Mouse (Mus musculus): Measurements from ENCODE around the gene Rnls. TPM values are rescaled to one million over a fixed set of nuclear protein-coding genes. Genes with fewer than 3 reads are reported as not detected.

Rnls gene
- total and polyA plus RNA-seq, 3 experiments = 5.6 to 15.3 (median 13.5) TPM

- no peaks in the 10 kb centered on the region for H3K27me3 ChIP-seq (ENCODE audit: control insufficient read depth, insufficient read depth, low read length)
These were observed 165.1 kb downstream of the Rnls start for GRCm38 (mm10) chr19:33227004-33227403.

DNA sequence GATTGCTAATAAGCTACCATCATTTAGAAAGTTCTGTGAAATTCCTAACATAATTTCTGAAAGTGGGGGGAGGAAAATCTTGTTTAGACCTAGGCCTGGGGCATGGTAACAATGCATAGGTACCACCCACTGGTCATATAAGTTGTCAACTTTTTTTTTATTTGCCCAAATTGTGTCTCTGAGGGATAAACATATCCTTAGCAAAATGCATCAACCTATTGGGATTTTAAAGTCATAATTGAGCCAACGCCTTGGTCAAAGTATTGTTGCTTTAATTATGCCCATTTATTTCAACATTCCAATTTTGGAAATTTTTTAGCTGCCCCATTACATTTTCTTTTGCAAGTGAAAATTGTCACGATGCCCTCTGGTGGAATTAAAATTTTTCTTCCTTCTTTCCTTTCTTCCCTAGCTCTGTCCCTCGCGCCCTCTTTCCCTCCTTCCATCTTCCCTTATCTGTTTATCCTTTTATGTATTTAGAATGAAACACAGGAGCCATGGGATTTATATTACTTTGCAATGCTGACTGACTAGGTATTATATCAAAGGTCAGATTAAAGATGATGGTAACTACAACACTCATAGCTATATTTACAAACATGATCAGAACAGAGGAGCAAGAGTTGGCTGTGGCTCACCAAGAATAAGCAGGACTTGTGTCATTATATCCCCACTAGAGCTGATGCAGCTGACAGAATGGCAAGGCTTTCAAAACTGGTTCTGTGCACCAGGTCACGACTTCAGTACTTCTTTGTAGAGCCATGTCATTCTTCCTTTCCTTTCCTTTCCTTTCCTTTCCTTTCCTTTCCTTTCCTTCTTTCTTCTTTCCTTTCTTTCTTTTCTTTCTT lies 166.0 kb downstream of the Rnls start:
- Histone ChIP-seq H3K4me3 (no peak overlapping the region), H3K4me1 (ENCODE audit: control insufficient read depth, insufficient read depth, low read length) (peaks cover 4% of the 10 kb centered on the region), H3K79me2 (replicated peaks; ENCODE audit: control insufficient read depth, insufficient read depth, low read length) (no peaks in the 10 kb centered on the region), H3K27ac (peak overlapping the region; percentile 23; the same call in 1 of the 2 replicates), H3K27me3 (ENCODE audit: control insufficient read depth, insufficient read depth, low read length) (no peaks in the 10 kb centered on the region), H3K36me3 (ENCODE audit: control insufficient read depth, insufficient read depth, low read length) (no peaks in the 10 kb centered on the region), H3K9ac (ENCODE audit: low read depth, low read length) (no peak overlapping the region)
- DNase-seq = no peak
- no peak for TF ChIP-seq POLR2A (IDR thresholded peaks at IDR 0.05; ENCODE audit: insufficient read depth, low read depth, low read length)
- peak; percentile 54 for TF ChIP-seq CTCF (IDR thresholded peaks at IDR 0.05)
- intact Hi-C loops (cut with DNase I) = loop anchor here (2.0 to 10.0 kb wide), 4 partner anchors 111 to 471 kb away; no protein-coding TSS in a partner anchor
- WGBS = 68% methylated on average over 5 of the region's 5 CpGs

More at GRCm38 (mm10) chr19:33227004-33227403, 165.1 kb downstream of the Rnls start:
- WGBS = 5% methylated on average over 3 of the region's 3 CpGs
- H3K9ac ChIP-seq (ENCODE audit: low read depth, low read length) = no peak overlapping the region
- peaks cover 4% of the 10 kb centered on the region for H3K4me1 ChIP-seq (ENCODE audit: control insufficient read depth, insufficient read depth, low read length)
- no peak overlapping the region for H3K4me3 ChIP-seq
- no peaks in the 10 kb centered on the region for H3K79me2 ChIP-seq (replicated peaks; ENCODE audit: control insufficient read depth, insufficient read depth, low read length)
- H3K36me3 ChIP-seq (ENCODE audit: control insufficient read depth, insufficient read depth, low read length) = no peaks in the 10 kb centered on the region
- intact Hi-C loops (cut with DNase I) = loop anchor here (1.0 to 10.0 kb wide), 4 partner anchors 140 to 512 kb away; no protein-coding TSS in a partner anchor
- TF ChIP-seq CTCF (IDR thresholded peaks at IDR 0.05) (peak; percentile 94), POLR2A (IDR thresholded peaks at IDR 0.05; ENCODE audit: insufficient read depth, low read depth, low read length) (no peak), EP300 (IDR thresholded peaks at IDR 0.05; ENCODE audit: insufficient read depth, low read depth, low read length) (no peak)
- DNase-seq = peak; percentile 52 to 57
- no peak overlapping the region for H3K27ac ChIP-seq

DNA sequence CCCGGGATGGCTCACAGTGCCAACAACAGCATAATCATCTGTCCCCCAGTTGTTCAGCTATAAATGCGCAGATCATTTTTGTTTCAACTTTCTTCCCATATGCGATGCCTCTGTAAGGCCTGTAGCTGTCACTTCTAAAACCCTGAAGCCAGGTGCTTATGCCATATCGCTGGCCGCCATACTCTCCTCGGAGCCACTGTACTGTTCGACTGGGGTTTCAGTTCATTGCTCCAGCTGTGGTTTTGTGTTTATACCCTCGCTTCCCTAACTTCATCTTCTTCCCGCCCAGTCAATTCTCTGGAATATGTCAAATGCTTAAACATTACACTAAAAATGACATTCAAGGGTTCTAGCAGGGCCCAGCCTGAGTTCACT lies 167.1 kb downstream of the Rnls start:
- Histone ChIP-seq H3K27me3 (ENCODE audit: control insufficient read depth, insufficient read depth, low read length) (no peaks in the 10 kb centered on the region), H3K27ac (no peak overlapping the region; the same call in 1 of the 2 replicates), H3K79me2 (replicated peaks; ENCODE audit: control insufficient read depth, insufficient read depth, low read length) (no peaks in the 10 kb centered on the region), H3K4me3 (no peak overlapping the region), H3K9ac (ENCODE audit: low read depth, low read length) (no peak overlapping the region), H3K36me3 (ENCODE audit: control insufficient read depth, insufficient read depth, low read length) (no peaks in the 10 kb centered on the region), H3K4me1 (ENCODE audit: control insufficient read depth, insufficient read depth, low read length) (peaks cover 4% of the 10 kb centered on the region)
- TF ChIP-seq POLR2A (IDR thresholded peaks at IDR 0.05; ENCODE audit: insufficient read depth, low read depth, low read length) = no peak
- TF ChIP-seq CTCF (IDR thresholded peaks at IDR 0.05) = no peak
- no peak for TF ChIP-seq EP300 (IDR thresholded peaks at IDR 0.05; ENCODE audit: insufficient read depth, low read depth, low read length)
- DNase-seq = no peak
- intact Hi-C loops (cut with DNase I) = loop anchor here (2.0 to 10.0 kb wide), 2 partner anchors 110 to 270 kb away; no protein-coding TSS in a partner anchor
- WGBS = 89% methylated on average over 9 of the region's 9 CpGs

- intact Hi-C loops (cut with DNase I) = loop anchor here (2.0 to 10.0 kb wide), 2 partner anchors 110 to 270 kb away; no protein-coding TSS in a partner anchor
- no peak overlapping the region for H3K9ac ChIP-seq (ENCODE audit: low read depth, low read length)
- DNase-seq = peak in 1 of 2 experiments; percentile 40
- WGBS = 53% methylated on average over 8 of the region's 8 CpGs
- no peaks in the 10 kb centered on the region for H3K27me3 ChIP-seq (ENCODE audit: control insufficient read depth, insufficient read depth, low read length)
- peak overlapping the region; percentile 41 for H3K27ac ChIP-seq
- no peaks in the 10 kb centered on the region for H3K79me2 ChIP-seq (replicated peaks; ENCODE audit: control insufficient read depth, insufficient read depth, low read length)
- TF ChIP-seq POLR2A (IDR thresholded peaks at IDR 0.05; ENCODE audit: insufficient read depth, low read depth, low read length) = no peak
- TF ChIP-seq CTCF (IDR thresholded peaks at IDR 0.05) = no peak
- no peak for TF ChIP-seq EP300 (IDR thresholded peaks at IDR 0.05; ENCODE audit: insufficient read depth, low read depth, low read length)
- no peak overlapping the region for H3K4me3 ChIP-seq
- H3K4me1 ChIP-seq (ENCODE audit: control insufficient read depth, insufficient read depth, low read length) = peaks cover 4% of the 10 kb centered on the region
- H3K36me3 ChIP-seq (ENCODE audit: control insufficient read depth, insufficient read depth, low read length) = no peaks in the 10 kb centered on the region
These were observed 167.7 kb downstream of the Rnls start for GRCm38 (mm10) chr19:33224181-33225001.

- no peaks in the 10 kb centered on the region for H3K27me3 ChIP-seq (ENCODE audit: control insufficient read depth, insufficient read depth, low read length)
- H3K9ac ChIP-seq (ENCODE audit: low read depth, low read length) = no peak overlapping the region
- TF ChIP-seq EP300 (IDR thresholded peaks at IDR 0.05; ENCODE audit: insufficient read depth, low read depth, low read length) (no peak), POLR2A (IDR thresholded peaks at IDR 0.05; ENCODE audit: insufficient read depth, low read depth, low read length) (no peak), CTCF (IDR thresholded peaks at IDR 0.05) (no peak)
- no peaks in the 10 kb centered on the region for H3K79me2 ChIP-seq (replicated peaks; ENCODE audit: control insufficient read depth, insufficient read depth, low read length)
- H3K36me3 ChIP-seq (ENCODE audit: control insufficient read depth, insufficient read depth, low read length) = no peaks in the 10 kb centered on the region
- DNase-seq = no peak
- peak overlapping the region; percentile 64 for H3K27ac ChIP-seq
- peaks cover 4% of the 10 kb centered on the region for H3K4me1 ChIP-seq (ENCODE audit: control insufficient read depth, insufficient read depth, low read length)
- 46% methylated on average over 5 of the region's 5 CpGs for WGBS
- intact Hi-C loops (cut with DNase I) = loop anchor here (2.0 to 10.0 kb wide), 2 partner anchors 109 to 269 kb away; no protein-coding TSS in a partner anchor
- no peak overlapping the region for H3K4me3 ChIP-seq
These were observed 168.3 kb downstream of the Rnls start for GRCm38 (mm10) chr19:33223766-33224165.

Data from heart, adult 2 months (tissue).